Mouse (Mus musculus) spleen, postnatal 14 days (tissue): ENCODE measurements around the gene Ncbp3.

Experiments
- DNase-seq, 2 experiments: peaks; one replicate each; pipeline ENCODE4 v3.0.0; 2021 to 2022; ENCODE audit warnings: low spot score in 2 of 2

Ncbp3 gene

DNA sequence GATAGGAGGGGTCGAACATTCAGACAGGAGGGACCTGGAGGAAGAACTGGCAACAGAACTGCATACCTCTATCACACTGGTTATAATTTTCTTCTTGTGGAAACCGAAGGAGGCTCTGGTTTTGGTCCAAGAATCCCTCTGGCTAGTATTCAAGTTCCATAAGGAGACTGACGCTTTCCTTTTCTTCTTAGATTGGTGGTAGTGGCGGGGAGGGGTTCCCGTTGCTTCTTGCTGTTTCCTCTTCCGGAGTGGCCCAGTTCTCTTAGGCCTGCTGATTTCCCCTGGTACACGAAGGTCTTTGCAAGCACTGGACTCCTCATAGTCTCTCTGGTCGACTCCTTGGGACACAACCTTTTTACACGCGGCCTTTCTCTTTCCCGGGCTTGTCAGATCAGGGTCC is 89.5 kb downstream of the Ncbp3 start:
- DNase-seq = peak in 1 of 2 experiments; percentile 7

DNA sequence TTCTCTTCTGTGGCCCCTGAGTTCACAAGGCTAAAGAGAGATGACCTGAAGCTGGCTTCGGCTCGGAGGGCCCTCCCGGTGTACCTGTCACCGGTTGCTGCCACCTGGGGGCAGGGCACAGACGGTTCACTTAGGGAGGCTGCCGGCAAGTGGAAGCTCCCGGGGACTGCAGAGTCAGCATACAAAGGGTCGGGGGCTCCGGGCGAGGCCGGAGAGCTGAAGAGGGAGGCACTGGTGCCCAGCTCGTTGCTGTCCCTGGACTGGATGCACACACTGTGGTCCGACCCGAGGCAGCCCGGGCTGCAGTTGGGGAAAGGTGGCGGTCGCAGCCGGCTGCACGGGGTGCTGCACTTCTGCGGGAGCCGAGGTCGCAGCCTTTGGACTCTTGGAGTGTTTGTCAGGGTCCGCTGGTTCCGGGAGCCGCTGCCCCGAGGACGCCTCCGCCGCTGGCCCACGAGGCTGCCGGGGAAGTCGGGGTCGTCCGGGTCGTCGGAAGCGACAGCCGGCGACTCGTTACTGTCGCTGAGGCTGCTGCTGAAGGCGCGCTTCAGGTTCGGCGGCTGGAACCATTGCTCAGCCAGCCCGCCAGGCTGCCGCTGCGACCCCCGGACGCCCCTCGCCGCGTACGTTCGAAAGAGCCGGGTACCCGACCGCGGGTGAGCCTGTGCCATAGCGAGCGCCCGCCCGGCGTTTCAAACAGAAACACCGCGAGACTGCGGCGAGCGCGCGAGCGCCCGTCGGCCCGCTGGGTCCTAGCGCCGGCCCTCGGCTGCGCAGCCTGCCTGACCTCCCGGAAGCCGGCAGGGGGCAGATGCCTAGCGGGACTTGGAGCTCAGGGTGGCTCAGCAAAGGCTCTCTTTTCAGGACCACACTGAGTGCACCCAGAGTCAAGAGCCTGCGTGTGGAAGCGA is 90.3 kb downstream of the Ncbp3 start, which contains the start of gene Haspin:
TSS of gene Haspin (minus strand) at position 704 of the 911 bp plus-strand sequence.
- peak; percentile 87 to 93 for DNase-seq
